Mouse (Mus musculus) bone marrow, adult 2 months (tissue): ENCODE measurements around the gene Itpripl2.

Experiments used
- CTCF ChIP-seq: fragments of 200-500 bp; IDR thresholded peaks from 2 replicates; pipeline ENCODE4 v1.5.1; 2011; ENCODE audit warnings: low read length, control low read depth; ENCODE audit not compliant: control insufficient read depth, insufficient read depth
- POLR2A ChIP-seq: fragments of 200-500 bp; IDR thresholded peaks from 2 replicates; pipeline ENCODE4 v1.6.1; 2011; ENCODE audit warnings: low read depth, mild to moderate bottlenecking, control low read depth, low read length, borderline replicate concordance; ENCODE audit not compliant: control insufficient read depth

DNA sequence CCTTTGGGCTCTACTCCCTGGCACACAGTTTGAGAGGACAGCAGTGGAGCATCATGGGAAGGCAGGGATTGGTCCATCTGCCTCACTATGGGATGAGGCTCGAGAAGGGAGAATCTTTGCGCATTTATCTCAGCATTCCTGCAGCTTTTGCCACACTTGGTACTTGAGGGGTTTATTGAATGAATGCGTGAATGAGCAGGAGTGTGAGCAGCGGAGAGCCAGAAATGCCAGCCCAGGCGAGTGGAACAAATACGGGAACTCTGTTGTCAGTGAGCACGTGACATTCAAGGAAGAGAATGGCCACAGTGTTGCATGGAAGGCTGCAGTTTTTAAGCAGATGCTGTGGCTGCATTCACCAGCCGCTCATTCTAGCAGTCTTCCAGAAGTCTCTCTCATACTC, 10.6 kb upstream of the Itpripl2 start:
- TF ChIP-seq POLR2A (no peak), CTCF (no peak)
